Mouse (Mus musculus) hindbrain, embryonic 13.5 days (tissue): Measurements from ENCODE around the gene Tcf25. TPM values are rescaled to one million over a fixed set of nuclear protein-coding genes. Genes with fewer than 3 reads are reported as not detected.
A peak's percentile ranks its signal among the peaks of the same experiment; 100 is the strongest.

Experiments used
- ATAC-seq: fragments of 200-750 bp; cut with Nextera tagmentation; 2 replicates; pipeline ENCODE4 v1.8.0; 2017; ENCODE audit warnings: moderate TSS enrichment; ENCODE audit not compliant: low FRiP score
- H3K27ac ChIP-seq: fragments of 300-500 bp; sonication (generic); 2 replicates; pipeline ENCODE4 v1.5.1; 2015; ENCODE audit warnings: inconsistent platforms, mild to moderate bottlenecking, moderate library complexity
- H3K27me3 ChIP-seq: fragments of 300-500 bp; sonication (generic); 2 replicates; pipeline ENCODE4 v1.6.1; 2015; ENCODE audit warnings: mild to moderate bottlenecking, inconsistent platforms
- H3K36me3 ChIP-seq: fragments of 300-500 bp; sonication (generic); 2 replicates; pipeline ENCODE4 v1.6.1; 2015; ENCODE audit warnings: mild to moderate bottlenecking, inconsistent platforms
- H3K4me1 ChIP-seq: fragments of 300-500 bp; sonication (generic); replicated peaks from 2 replicates; pipeline ENCODE4 v1.6.1; 2015; ENCODE audit warnings: inconsistent platforms
- H3K4me2 ChIP-seq: fragments of 300-500 bp; sonication (generic); 2 replicates; pipeline ENCODE4 v1.6.1; 2015; ENCODE audit warnings: inconsistent platforms, mild to moderate bottlenecking, moderate library complexity
- H3K4me3 ChIP-seq: fragments of 300-500 bp; sonication (generic); 2 replicates; pipeline ENCODE4 v1.5.1; 2015; ENCODE audit warnings: mild to moderate bottlenecking, inconsistent platforms
- H3K9ac ChIP-seq: fragments of 300-500 bp; sonication (generic); 2 replicates; pipeline ENCODE4 v1.6.1; 2015; ENCODE audit warnings: mild to moderate bottlenecking, inconsistent platforms
- H3K9me3 ChIP-seq: fragments of 300-500 bp; sonication (generic); 2 replicates; pipeline ENCODE4 v1.6.1; 2016; ENCODE audit warnings: inconsistent platforms
- WGBS: fragments of 180-500 bp; shearing (Covaris S2); methylation state at CpG from one replicate; pipeline ENCODE4 v1.1.7; 2015; 5-methylcytosine and 5-hydroxymethylcytosine counted together
- polyA plus RNA-seq: library from polyadenylated mRNA; unstranded; fragments of >200 nt; fragmentation: Nextera tagmentation; extraction: Ambion mirVana; gene quantifications from 2 replicates; pipeline ENCODE4 v1.2.1, GENCODE M21; 2015

Gene Tcf25
- polyA plus RNA-seq, 1 experiment from 2014 or later: 284 TPM

DNA sequence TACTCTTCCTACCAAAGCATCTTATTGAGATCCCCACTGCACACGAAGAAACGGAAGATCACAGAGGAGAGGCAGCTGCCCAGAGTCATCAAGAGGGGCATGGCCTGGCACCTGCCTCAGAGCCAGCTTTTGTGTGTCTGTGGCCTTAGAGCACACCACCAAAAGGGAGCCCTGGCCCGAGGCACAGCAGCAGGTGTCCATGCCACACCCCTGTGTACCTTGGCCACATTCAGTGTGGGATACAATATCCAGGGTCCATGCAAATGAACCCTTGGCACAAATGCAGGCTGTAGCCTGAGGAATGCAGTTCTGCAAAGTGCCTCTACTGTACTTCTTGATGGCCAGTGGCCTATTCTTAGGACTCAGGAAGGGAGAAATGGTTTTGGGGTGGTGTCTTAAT lies 36.1 kb upstream of the Tcf25 start:
- Histone ChIP-seq H3K4me3 (no peak overlapping the region), H3K9me3 (no peaks in the 10 kb centered on the region), H3K27ac (no peak overlapping the region), H3K9ac (no peak overlapping the region), H3K36me3 (peaks cover 18% of the 10 kb centered on the region), H3K4me1 (peaks cover 34% of the 10 kb centered on the region), H3K4me2 (no peak overlapping the region), H3K27me3 (no peaks in the 10 kb centered on the region)
- WGBS: 89% methylated on average over 3 of the region's 3 CpGs
- ATAC-seq: no peak

DNA sequence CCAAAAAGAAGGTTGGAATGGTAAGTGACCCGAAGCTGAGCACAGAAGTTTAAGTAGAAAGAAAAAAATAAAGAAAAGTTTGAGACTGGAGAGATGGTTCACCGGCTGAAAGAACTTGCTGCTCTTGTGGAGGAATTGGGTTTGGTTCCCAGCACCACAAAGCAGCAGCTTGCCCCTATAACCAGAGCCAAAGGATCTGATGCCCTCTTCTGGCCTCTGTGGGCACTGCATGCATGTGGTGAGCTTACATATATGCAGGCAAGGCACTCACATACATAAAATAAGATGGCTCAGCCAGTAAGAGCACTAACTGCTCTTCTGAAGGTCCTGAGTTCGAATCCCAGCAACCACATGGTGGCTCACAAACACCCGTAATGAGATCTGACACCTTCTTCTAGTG lies 33.5 kb upstream of the Tcf25 start:
- Histone ChIP-seq H3K4me1 (peaks cover 20% of the 10 kb centered on the region), H3K4me3 (no peak overlapping the region), H3K27ac (no peak overlapping the region), H3K9me3 (no peaks in the 10 kb centered on the region), H3K9ac (no peak overlapping the region), H3K27me3 (no peaks in the 10 kb centered on the region), H3K4me2 (no peak overlapping the region), H3K36me3 (peaks cover 18% of the 10 kb centered on the region)
- WGBS: 98% methylated on average over 4 of the region's 4 CpGs
- no peak for ATAC-seq

DNA sequence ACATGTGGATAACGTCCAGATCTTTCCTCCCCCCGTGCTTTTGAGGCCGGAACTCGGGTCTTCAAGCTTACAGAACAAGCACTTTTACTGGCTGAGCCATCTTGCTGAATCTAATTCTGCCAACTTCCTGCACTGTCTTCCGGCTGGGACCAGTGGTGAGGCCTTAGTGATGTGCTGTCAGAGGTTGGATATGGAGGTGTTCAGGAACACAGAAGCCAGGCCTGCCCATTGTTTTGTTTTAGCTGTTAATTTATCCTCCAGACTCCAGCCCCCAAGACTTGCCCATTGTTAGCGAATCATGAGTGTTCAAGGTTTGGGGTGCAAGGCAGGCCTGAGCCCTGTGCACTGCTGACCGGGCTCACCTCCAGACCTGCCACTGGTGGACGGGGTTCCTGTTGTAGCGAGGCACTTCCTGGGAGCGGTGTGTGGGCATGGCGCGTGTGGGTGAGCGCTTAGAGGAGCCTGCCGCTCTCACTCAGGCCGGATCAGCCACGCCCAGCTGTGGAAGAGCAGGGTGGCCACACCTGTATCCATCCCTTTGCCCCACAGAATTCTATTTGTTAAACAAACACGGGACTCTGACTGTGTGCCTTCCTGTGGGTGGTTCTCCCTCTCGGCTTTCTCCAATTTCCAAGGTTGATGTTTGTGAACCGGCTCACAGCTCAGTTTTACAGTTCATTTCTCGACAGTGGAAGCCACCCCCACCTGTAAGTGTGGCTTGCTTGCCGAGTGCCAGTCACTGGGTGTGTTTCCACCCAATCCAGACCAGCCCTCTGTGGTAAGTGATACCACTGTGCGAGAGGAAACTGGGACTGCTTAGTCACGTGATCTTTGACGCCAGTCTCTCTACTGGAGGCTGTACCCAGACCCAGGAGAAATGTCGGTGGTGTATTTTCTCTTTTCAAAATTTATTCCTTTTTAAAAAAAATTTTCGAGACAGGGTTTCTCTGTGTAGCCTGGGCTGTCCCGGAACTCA lies 32.2 kb upstream of the Tcf25 start:
- WGBS: 91% methylated on average over 27 of the region's 27 CpGs
- Histone ChIP-seq H3K9me3 (no peaks in the 10 kb centered on the region), H3K36me3 (peaks cover 18% of the 10 kb centered on the region), H3K9ac (no peak overlapping the region), H3K4me3 (no peak overlapping the region), H3K27me3 (no peaks in the 10 kb centered on the region), H3K4me1 (peaks cover 11% of the 10 kb centered on the region; the same call in 1 of the 2 replicates), H3K4me2 (no peak overlapping the region), H3K27ac (no peak overlapping the region)
- ATAC-seq: no peak

DNA sequence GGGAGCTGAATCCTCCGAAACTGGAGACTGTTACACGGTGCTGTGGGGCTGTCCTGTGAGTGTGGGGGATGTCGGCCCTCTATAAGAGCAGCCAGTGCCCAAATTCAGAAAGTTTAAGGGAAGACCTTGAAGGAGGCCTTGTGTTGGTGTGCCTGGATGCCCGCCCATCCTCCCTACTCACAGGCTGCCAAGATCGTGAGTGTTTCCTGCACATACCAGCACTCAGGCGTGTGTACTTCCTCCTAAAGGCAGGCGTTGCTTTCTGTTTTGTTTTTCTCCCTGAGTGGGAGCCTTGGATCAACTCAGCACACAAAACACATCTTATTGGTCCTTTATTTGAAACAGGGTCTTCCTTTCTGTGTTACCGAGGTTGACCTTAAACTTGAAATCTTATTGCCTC lies 31.3 kb upstream of the Tcf25 start:
- no peak for ATAC-seq
- Histone ChIP-seq H3K9me3 (no peaks in the 10 kb centered on the region), H3K36me3 (peaks cover 18% of the 10 kb centered on the region), H3K4me2 (no peak overlapping the region), H3K4me1 (0 out of 2 replicates have a peak, but pooled peaks cover 8% of the 10 kb centered on the region), H3K9ac (no peak overlapping the region), H3K4me3 (no peak overlapping the region), H3K27me3 (no peaks in the 10 kb centered on the region), H3K27ac (no peak overlapping the region)
- 89% methylated on average over 8 of the region's 8 CpGs for WGBS

DNA sequence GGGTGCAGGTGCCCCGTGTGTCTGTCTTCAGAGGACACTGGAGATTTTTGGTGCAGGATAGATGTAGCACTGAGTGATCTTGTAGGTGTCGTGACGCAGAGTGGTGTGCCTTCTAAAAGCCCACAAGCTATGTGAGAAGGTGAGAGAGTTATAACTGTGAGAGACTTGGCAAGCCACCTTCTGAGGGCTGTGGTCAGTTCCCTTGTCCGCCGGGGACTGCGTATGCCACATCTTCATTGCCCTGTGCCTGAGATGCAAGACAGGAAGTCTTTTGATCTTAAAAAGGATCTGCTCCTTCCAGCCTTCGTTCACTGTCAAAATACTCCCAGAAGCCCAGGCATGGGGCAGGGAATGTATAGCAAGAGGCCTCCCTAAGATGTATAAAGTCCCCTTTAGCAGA lies 30.6 kb upstream of the Tcf25 start:
- ATAC-seq: no peak
- Histone ChIP-seq H3K4me2 (no peak overlapping the region), H3K27ac (no peak overlapping the region), H3K36me3 (peaks cover 22% of the 10 kb centered on the region), H3K27me3 (no peaks in the 10 kb centered on the region), H3K9me3 (no peaks in the 10 kb centered on the region), H3K9ac (no peak overlapping the region), H3K4me1 (0 out of 2 replicates have a peak, but pooled peaks cover 7% of the 10 kb centered on the region), H3K4me3 (no peak overlapping the region)
- 79% methylated on average over 7 of the region's 7 CpGs for WGBS

DNA sequence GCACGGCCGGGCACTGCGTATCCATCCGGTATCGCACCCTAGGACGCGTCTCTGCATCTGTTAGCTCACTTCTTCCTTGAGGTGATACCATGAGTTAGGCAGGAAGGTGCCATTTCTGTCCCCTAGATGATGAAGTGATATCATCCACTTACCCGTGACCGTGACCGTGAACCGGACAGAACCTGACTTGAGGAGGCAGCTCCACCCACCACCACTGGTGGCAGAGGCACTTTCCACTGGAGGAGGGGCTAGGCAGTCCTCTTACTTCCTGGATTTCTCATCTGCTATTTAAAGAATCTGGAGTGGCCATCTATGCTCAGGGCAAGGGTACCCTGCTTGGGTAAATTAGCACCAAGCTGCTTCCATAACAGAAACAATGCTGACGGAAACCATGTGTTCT lies 30.1 kb upstream of the Tcf25 start:
- Histone ChIP-seq H3K36me3 (peaks cover 27% of the 10 kb centered on the region), H3K9me3 (no peaks in the 10 kb centered on the region), H3K27ac (no peak overlapping the region), H3K4me3 (no peak overlapping the region), H3K4me1 (peaks cover 11% of the 10 kb centered on the region; the same call in 1 of the 2 replicates), H3K9ac (no peak overlapping the region), H3K27me3 (no peaks in the 10 kb centered on the region), H3K4me2 (no peak overlapping the region)
- no peak for ATAC-seq
- 93% methylated on average over 12 of the region's 12 CpGs for WGBS

DNA sequence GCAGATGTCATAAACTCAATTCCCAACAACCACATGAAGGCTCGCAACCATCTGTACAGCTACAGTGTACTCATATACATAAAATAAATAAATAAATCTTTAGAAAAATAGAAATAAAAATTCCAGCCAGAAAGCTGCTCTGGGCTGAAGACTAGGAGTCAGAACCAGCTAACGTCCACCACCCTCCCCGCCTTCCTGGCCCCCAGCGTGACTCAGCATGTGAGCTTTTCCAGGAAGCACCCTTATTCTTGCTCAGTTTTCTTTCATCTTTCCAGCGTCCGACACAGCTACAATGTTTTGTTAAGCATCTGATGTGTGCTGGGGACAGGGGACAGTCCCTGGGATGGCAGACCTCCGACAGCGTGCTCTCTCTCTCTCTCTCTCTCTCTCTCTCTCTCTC lies 28.4 kb upstream of the Tcf25 start:
- Histone ChIP-seq H3K4me3 (no peak overlapping the region), H3K27me3 (no peaks in the 10 kb centered on the region), H3K9ac (no peak overlapping the region), H3K27ac (no peak overlapping the region), H3K9me3 (no peaks in the 10 kb centered on the region), H3K4me1 (peaks cover 19% of the 10 kb centered on the region; the same call in 1 of the 2 replicates), H3K36me3 (peaks cover 33% of the 10 kb centered on the region), H3K4me2 (no peak overlapping the region)
- no peak for ATAC-seq
- WGBS: 85% methylated on average over 8 of the region's 8 CpGs

DNA sequence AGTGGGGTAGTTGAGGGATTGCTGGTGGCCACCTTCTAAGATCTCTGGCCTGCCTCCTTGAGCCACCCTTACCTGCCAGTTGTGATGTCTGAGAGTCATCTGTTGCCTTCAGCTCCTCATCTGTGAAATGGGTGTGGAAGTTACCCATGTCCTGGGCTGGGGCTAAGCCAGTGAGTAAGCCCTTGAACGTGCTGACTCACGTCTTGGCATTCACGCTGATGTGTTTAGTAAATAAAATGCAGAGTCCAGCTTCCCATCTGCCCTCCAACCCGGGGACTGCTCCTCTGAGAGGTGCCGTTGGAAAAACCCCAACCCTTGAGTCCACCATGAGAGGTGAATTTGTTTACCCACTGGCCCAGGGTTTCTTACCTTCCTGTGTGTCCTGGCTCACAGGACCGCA lies 27.7 kb upstream of the Tcf25 start:
- Histone ChIP-seq H3K9ac (no peak overlapping the region), H3K9me3 (no peaks in the 10 kb centered on the region), H3K27ac (no peak overlapping the region), H3K4me1 (peaks cover 19% of the 10 kb centered on the region; the same call in 1 of the 2 replicates), H3K27me3 (no peaks in the 10 kb centered on the region), H3K36me3 (peaks cover 36% of the 10 kb centered on the region), H3K4me3 (no peak overlapping the region), H3K4me2 (no peak overlapping the region)
- WGBS: 89% methylated on average over 6 of the region's 6 CpGs
- ATAC-seq: no peak

DNA sequence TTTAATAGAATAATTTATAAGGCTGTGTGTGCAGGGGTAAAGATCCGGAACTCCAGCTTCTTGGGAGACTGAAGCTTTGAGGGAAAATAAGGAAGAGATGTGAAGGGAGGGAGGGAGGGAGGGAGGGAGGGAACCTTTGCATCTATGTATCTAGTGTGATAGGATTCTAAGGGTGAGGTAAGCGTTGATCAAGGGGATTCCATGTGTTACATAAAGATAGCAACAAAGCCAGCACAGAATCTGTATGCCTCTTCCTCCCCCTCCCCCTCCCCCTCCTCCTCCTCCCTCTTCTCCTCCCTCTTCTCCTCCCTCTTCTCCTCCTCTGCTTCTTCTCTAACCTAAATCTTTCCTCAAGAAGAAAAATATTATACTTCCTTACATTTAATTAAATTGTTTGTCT lies 26.3 kb upstream of the Tcf25 start:
- ATAC-seq: no peak
- H3K4me3 ChIP-seq: no peak overlapping the region
- H3K9me3 ChIP-seq: no peaks in the 10 kb centered on the region
- H3K36me3 ChIP-seq: peaks cover 28% of the 10 kb centered on the region
- no peak overlapping the region for H3K4me2 ChIP-seq
- no peaks in the 10 kb centered on the region for H3K27me3 ChIP-seq
- WGBS: 91% methylated on average over 2 of the region's 2 CpGs
- no peak overlapping the region for H3K27ac ChIP-seq
- no peak overlapping the region for H3K9ac ChIP-seq
- H3K4me1 ChIP-seq: peaks cover 20% of the 10 kb centered on the region; the same call in 1 of the 2 replicates

DNA sequence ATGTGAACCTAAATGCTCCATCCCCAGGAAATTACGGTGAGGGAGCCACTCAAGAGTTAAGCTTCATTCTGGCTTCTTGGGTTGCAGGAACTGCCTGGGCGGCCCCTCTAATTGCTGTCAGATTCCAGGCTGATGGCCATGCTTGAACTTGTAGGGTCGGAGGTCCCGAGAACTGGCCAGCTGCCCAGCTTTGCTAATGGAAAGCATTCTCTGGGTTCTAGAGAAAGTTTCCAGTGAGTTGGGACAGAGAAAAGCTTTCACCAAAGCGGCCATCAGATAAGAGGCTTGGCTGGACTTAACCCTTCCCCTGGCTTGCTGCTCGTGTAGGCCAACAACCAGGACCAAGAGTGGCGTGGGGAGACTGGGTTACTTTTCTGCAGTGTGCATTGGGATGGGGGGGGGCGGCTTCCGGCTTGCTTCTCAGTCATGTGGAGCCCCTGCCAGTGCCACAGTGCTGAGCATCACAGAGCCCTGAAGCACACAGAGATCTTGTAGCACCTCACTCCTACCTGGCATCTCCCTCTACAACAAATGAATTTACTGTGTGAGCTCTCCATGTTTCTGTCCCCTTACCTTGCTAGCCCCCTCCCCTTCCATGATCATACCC lies 25.2 kb upstream of the Tcf25 start:
- Histone ChIP-seq H3K4me3 (no peak overlapping the region), H3K27me3 (no peaks in the 10 kb centered on the region), H3K9me3 (no peaks in the 10 kb centered on the region), H3K27ac (peak overlapping the region; percentile 12; the same call in 1 of the 2 replicates), H3K36me3 (peaks cover 28% of the 10 kb centered on the region), H3K4me1 (peaks cover 24% of the 10 kb centered on the region; the same call in 1 of the 2 replicates), H3K4me2 (no peak overlapping the region), H3K9ac (no peak overlapping the region)
- ATAC-seq: no peak
- WGBS: 56% methylated on average over 9 of the region's 9 CpGs

DNA sequence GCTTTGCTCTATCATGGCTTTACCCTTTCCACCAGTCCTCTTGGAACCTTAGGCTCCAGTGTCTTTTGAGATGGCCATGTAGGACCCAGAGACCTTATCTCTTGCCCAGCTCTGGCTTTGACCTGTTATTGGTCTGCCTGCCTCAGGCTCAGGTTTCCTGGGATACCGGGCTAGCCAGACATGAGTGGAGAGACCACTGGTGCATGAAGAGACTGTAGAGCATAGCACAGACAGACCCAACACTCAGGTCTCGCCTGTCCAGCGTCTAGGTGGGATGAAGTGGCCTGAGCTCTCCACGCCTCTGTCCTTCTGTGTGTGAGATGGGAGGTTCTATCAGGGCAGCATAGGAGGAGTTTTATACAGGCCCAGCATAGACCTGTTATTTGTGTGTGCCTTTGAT lies 24.5 kb upstream of the Tcf25 start:
- H3K4me3 ChIP-seq: no peak overlapping the region
- peaks cover 23% of the 10 kb centered on the region; the same call in 1 of the 2 replicates for H3K4me1 ChIP-seq
- 85% methylated on average over 4 of the region's 4 CpGs for WGBS
- peak overlapping the region; percentile 12; the same call in 1 of the 2 replicates for H3K27ac ChIP-seq
- no peak overlapping the region for H3K9ac ChIP-seq
- H3K36me3 ChIP-seq: peaks cover 28% of the 10 kb centered on the region
- no peaks in the 10 kb centered on the region for H3K9me3 ChIP-seq
- no peaks in the 10 kb centered on the region for H3K27me3 ChIP-seq
- ATAC-seq: no peak
- H3K4me2 ChIP-seq: no peak overlapping the region

DNA sequence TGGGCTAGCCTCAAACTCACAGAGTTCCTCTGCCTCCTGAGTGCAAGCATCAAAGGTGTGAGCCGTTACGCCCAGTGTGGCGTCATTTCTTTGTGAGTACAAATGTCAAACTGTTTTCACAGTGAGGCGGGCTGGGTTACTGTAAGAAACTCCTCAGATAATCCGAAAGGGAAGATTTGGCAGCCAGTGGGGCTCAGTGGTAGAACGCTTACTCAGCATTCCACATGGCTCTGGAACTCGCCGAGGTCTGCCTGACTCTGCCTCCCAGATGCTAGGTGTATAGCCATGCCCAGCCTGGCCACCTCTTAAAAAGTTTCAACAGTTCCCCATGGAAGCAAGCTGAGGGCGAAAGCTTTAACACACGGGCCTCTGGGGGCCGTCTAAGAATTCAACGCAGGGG lies 21.4 kb upstream of the Tcf25 start:
- no peak overlapping the region for H3K4me2 ChIP-seq
- peaks cover 42% of the 10 kb centered on the region for H3K36me3 ChIP-seq
- no peak overlapping the region for H3K4me3 ChIP-seq
- H3K4me1 ChIP-seq: peaks cover 23% of the 10 kb centered on the region; the same call in 1 of the 2 replicates
- no peak for ATAC-seq
- WGBS: 88% methylated on average over 12 of the region's 12 CpGs
- H3K9me3 ChIP-seq: no peaks in the 10 kb centered on the region
- H3K9ac ChIP-seq: 0 out of 2 replicates have a peak overlapping the region, but pooled peaks have one; percentile 35
- no peak overlapping the region for H3K27ac ChIP-seq
- no peaks in the 10 kb centered on the region for H3K27me3 ChIP-seq
